Mouse (Mus musculus): Measurements from ENCODE around the gene Ifnb1.

GRCm38 (mm10) chr4:88535742-88536141 lies 13.2 kb upstream of the Ifnb1 start:
- TF ChIP-seq CTCF (IDR thresholded peaks at IDR 0.05; ENCODE audit: borderline replicate concordance, control insufficient read depth, extremely low read depth, insufficient read depth, low read length, poor library complexity), result no peak
- no peak for TF ChIP-seq POLR2A (IDR thresholded peaks at IDR 0.05; ENCODE audit: control insufficient read depth, extremely low read depth, insufficient read depth, low read length, poor library complexity)

All from thymus, adult 2 months (tissue).